Mouse (Mus musculus): ENCODE results near the gene Mindy2.
A peak's percentile ranks its signal among the peaks of the same experiment; 100 is the strongest.

The Mindy2 gene

GRCm38 (mm10) chr9:70657013-70657967, at the start of gene Mindy2:
Mindy2 (minus strand) TSS chr9:70657174.
- DNase-seq (ENCODE audit: inconsistent age in 2 of 2, low spot score in 1 of 2): peak; percentile 98 to 99

- DNase-seq (ENCODE audit: inconsistent age in 2 of 2, low spot score in 1 of 2): no peak
These were observed 49.5 kb upstream of the Mindy2 start for GRCm38 (mm10) chr9:70706444-70706843.

GRCm38 (mm10) chr9:70703597-70704203, 46.7 kb upstream of the Mindy2 start:
- no peak for DNase-seq (ENCODE audit: inconsistent age in 2 of 2, low spot score in 1 of 2)

DNA sequence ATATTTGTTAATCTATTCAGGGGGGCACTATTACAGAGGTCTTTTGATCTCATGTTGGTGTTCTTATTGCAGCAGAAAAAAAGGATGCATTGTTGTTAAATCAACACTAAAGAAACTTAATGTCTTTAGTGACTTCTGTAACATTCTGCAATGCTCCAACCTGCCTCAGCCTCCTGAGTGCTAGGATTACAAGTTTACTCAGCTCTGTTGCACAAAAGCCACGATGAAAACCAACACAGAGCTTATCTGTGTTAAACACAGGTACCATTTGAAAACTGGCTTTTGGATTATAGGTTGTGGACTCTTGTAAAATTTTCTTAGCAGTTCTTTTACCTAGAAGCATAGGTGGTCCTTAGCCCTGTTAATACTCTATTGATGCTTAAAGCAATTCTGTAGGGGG, 41.1 kb upstream of the Mindy2 start:
- DNase-seq (ENCODE audit: inconsistent age in 2 of 2, low spot score in 1 of 2): no peak

DNA sequence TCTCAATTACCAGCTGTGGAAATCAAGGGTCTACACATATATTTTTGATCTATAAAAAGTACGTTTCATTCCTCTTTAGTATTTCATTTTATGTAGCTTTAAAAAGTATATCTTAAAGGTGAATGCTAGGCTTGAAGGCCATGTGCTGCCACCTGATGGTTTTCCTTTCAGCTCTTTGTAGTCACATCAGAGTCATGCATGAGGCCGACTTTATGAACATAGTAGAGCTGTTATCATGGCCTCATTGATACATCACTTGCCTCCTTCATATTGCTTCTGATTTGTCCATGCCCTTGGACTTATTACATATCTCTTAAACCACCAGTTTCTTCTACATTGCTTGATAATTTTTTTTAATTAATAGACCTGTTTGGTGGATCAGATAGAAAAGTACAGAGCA, 38.7 kb upstream of the Mindy2 start:
- no peak for DNase-seq (ENCODE audit: inconsistent age in 2 of 2, low spot score in 1 of 2)

DNA sequence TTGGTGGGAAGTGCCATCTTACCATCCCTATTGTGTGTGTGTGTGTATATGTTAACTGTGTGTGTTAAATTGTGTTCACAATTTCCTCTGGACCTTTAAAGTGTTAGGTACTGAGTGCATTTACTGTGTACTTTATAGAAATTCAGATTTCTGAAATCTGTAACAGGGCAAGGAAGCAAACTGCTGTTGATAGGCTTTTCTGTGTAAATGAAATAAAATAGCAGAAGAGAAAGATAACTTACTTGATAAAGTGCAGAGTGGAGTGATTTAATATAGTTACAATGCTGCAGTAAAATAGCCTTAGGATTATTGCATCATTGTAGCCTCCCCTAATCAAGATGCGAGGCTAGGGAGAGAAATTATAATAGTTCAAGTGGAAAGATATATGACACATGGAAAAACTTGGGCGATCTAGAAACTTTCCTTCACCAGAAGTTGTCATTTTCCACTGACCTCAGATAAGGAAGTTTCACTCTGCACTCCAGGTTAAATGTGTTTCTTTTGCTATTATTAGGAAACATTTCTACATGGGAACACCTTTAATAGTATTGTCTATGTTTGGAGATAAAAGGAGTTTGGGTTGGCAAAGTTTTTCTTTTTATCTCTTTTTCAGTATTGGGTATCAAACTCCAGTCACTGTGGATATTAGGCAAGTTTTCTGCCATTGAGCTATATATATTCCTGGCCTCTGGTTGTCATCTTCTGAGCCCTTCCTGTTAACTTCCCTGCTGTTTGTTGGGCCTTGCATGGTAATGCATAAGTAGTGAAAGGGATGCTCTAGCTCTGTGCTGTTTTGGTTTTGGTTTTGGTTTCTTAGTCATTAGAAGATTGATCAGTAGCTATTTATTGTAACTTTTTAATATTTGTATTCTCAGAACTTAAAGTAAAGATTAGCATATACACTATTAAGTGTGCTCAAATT, 35.1 kb upstream of the Mindy2 start:
- no peak for DNase-seq (ENCODE audit: inconsistent age in 2 of 2, low spot score in 1 of 2)

DNA sequence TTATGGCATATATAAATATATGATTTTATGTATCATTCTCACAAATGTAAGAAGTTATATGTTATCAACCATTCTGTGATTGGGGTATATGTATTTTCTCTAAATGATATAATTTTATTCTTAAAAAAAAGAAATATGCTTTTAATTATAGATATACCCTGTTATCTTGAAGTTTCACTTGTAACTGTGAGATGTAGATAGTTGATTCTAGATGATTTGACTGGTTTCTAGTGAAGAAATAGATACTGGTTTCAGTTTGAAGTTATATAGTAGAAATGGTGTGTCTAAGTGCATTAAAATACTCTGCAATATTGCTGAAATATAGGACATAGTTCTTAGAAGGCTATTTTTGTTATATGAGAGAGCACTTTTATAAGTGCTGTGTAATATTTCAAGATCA, 33.6 kb upstream of the Mindy2 start:
- DNase-seq (ENCODE audit: inconsistent age in 2 of 2, low spot score in 1 of 2): no peak

DNA sequence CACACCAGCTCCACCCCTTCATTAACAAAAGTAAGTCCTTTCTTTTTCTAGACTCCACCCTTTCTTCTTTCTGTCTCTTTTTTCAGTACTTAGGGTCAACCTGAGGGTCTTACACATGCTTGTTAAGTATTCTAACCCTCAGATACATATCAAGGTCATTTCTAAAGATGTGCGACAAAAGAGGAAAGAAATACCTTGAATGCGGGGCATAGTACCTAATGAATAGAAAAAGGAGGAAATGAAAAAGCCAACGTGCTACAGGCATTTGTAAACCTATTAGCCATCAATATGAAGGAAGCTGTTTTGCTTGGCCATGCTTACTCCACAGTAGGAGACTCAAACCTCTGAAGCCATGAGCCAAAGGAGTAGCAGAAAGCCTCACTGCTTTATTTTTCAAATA, 33.0 kb upstream of the Mindy2 start:
- no peak for DNase-seq (ENCODE audit: inconsistent age in 2 of 2, low spot score in 1 of 2)

- DNase-seq (ENCODE audit: inconsistent age in 2 of 2, low spot score in 1 of 2): peak; percentile 18 to 57
These were observed 31.5 kb upstream of the Mindy2 start for GRCm38 (mm10) chr9:70688301-70688968.

DNA sequence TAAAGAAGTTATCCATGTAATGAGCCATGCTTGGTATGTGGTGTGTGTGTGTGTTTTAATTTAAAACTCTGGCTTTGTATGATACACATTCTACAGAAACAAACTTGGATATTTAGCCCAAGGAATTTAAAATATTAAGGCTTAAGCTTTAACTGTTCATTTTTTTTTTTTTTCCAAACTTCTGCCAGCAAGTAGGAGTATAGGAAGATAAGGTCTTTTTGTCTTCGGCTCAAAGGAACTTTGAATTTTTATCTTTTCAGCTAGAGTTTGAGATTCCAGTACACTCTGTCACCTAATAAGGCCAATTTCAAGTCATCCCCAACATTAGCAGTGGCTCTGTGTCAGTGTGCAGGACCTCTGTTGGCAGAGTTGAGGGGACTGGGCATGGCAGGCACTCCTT, 25.2 kb upstream of the Mindy2 start:
- no peak for DNase-seq (ENCODE audit: inconsistent age in 2 of 2, low spot score in 1 of 2)

- peak; percentile 69 to 87 for DNase-seq (ENCODE audit: inconsistent age in 2 of 2, low spot score in 1 of 2)
These were observed 22.4 kb upstream of the Mindy2 start for GRCm38 (mm10) chr9:70679132-70680091.

DNA sequence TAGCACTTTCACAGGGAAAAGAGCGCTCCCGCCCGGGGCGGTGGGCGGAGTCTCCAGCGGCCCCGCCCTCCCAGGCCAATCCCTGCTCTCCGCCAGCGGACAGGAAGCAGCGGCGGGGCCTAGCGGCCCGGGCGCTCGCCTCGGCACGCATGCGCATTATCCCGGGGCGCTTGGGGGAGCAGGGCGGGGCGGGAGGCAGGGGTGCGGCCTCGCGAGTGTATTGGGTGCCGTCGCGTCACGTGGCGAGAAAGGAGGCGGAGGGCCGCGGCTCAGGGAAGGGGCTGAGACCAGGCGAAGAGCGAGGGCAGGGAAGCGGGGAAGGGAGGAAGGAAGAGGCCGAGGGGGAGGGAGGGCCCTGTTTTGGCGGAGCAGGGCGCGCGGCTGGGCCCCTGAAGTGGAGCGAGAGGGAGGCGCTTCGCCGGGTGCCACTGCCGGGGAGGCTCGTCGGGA, 21.7 kb upstream of the Mindy2 start, which contains the start of gene Adam10:
Gene Adam10 (plus strand): TSS at position 316 of the 450 bp plus-strand sequence.
- DNase-seq (ENCODE audit: inconsistent age in 2 of 2, low spot score in 1 of 2): peak; percentile 100

DNA sequence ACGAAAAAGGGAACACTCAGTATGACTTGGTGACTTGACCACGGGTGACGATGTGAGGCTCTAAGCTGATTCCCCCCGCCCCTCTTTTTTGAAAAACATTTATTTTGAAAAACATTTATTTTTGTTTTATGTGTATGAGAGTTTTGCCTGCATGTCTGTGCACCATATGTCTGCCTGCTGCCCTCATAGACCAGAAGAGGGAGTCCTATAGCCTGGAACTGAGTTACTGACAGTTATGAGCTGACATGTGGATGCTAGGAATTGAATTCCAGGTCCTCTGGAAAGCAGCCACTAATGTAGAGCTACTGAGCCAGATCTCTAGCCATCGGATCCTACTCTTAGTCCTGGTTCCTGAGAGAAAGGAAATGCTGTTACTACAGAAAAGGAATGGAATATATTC, 19.0 kb upstream of the Mindy2 start:
- no peak for DNase-seq (ENCODE audit: inconsistent age in 2 of 2, low spot score in 1 of 2)

DNA sequence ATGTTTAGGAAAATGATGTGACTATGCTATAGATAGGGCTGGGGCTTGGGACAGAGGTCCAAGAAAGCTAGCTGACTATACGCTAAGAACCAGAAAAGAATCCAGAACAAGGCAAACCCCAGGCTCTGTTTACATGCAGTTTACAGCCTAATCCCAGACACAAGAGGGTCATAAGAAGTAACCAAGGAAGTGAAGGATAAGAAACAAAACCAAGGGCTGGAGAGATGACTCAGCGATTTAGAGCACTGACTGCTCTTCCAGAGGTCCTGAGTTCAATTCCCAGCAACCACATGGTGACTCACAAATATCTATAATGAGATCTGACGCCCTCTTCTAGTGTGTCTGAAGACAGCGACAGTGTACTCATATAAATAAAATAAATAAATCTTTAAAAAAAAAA, 18.1 kb upstream of the Mindy2 start:
- no peak for DNase-seq (ENCODE audit: inconsistent age in 2 of 2, low spot score in 1 of 2)

DNA sequence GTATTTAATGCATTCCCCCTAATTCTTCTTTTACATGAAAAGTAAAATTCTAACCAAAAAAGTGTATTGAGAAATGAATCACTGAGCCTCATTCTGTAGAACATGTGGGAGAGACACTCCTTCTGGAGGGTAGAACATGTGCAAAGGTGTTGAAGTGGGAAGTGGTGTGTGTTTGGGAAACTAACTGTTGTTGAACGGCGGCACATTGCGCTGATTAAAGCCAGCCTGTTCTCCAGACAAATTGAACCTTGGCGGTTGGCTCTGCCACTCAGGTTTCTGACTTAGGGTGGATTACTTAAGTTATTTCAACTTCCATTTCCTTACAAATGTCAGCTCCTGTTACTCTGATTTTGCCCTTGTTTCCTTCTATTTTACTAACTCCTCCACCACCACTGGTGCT, 16.7 kb upstream of the Mindy2 start:
- no peak for DNase-seq (ENCODE audit: inconsistent age in 2 of 2, low spot score in 1 of 2)

DNA sequence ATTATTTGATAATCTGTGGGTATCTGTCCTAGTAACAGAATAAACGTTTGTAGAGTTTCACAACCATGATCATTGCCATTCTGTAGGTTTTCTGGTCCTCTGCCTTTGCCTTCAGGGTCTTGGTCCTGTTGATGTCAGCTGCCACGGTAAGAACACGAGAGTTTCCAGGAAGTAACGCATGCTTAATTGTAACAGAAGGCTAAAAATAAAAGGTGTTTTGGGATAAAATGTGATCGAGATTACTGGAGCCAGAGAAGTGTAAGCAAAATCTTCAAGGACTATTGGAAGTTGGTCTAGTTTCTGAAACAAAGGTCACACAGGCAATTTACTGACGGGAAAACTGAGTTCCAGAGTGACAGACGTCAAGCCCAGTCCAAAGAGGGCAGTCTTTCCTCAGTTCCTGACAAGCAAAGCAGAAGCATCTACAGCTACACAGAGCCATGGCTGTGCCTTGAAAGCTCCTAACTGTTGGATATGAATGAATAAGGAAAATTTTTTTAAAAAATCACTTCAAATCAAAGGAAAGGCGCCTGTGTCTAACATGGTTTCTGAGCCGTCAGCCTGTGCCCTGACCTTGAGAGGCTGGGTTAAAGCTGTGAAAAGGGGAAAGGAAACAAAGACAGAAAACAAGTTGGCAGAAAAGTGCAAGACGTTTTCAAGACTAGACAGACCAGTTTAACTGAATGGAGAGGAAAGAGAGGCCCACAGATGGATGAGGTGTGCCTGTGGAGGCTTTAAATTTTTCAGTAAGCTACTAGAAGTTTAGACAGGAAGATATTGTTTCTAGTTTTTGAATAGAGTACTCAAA, 15.0 kb upstream of the Mindy2 start:
- DNase-seq (ENCODE audit: inconsistent age in 2 of 2, low spot score in 1 of 2): peak; percentile 18 to 65

- DNase-seq (ENCODE audit: inconsistent age in 2 of 2, low spot score in 1 of 2): no peak
These were observed 14.3 kb upstream of the Mindy2 start for GRCm38 (mm10) chr9:70671278-70671677.

- DNase-seq (ENCODE audit: inconsistent age in 2 of 2, low spot score in 1 of 2): no peak
These were observed 13.4 kb upstream of the Mindy2 start for GRCm38 (mm10) chr9:70670381-70670780.

GRCm38 (mm10) chr9:70669197-70669596, 12.2 kb upstream of the Mindy2 start:
- no peak for DNase-seq (ENCODE audit: inconsistent age in 2 of 2, low spot score in 1 of 2)

Data from adrenal gland, adult (tissue).